31 mouse cellular contexts compared by ENCODE assay signal in genomic region chr10:5177446-5178015, GRCm38 (mm10).
DNase-seq lines count a peak whose midpoint lies in the region; ATAC-seq and TF ChIP-seq lines count a peak whose summit lies in the region.
"Had no signal": no experiment of that assay in that cellular context is flagged by ENCODE, and none has a peak within 500 bp of the region (broad histone marks: within the 10 kb centered on the region; RNA-seq: fewer than 3 reads in every experiment).

No protein-coding gene starts in this region.

- no peaks in the 10 kb centered on the region for H3K79me2 ChIP-seq in C2C12 (ENCODE audit: control insufficient read depth, insufficient read depth)

- TF ChIP-seq CTCF in lung, embryonic 14.5 days (IDR thresholded peaks at IDR 0.05; ENCODE audit: low read depth): no peak
- TF ChIP-seq CTCF in C2C12 (IDR thresholded peaks at IDR 0.05; ENCODE audit: control insufficient read depth, insufficient read depth, insufficient read length): no peak

- no peaks in the 10 kb centered on the region for H3K4me1 ChIP-seq in lung, embryonic 14.5 days (ENCODE audit: insufficient read depth)
- H3K4me1 ChIP-seq in forebrain, embryonic 15.5 days: no peaks in the 10 kb centered on the region
- H3K4me1 ChIP-seq: embryonic facial prominence, embryonic 12.5 days; limb, embryonic 10.5 days; limb, embryonic 15.5 days; liver, embryonic 13.5 days; neural tube, embryonic 15.5 days had no signal

- ATAC-seq in lung, embryonic 14.5 days (ENCODE audit: insufficient read depth): no peak
- no peak for ATAC-seq in forebrain, embryonic 15.5 days (replicated peaks)
- ATAC-seq: forebrain, postnatal 0 days; intestine, embryonic 16.5 days had no signal

- no peaks in the 10 kb centered on the region for H3K9me3 ChIP-seq in lung, embryonic 14.5 days (ENCODE audit: low read depth, low read length)
- no peaks in the 10 kb centered on the region for H3K9me3 ChIP-seq in forebrain, embryonic 15.5 days
- H3K9me3 ChIP-seq: embryonic facial prominence, embryonic 12.5 days; G1E; heart, embryonic 15.5 days; limb, embryonic 10.5 days; limb, embryonic 15.5 days; liver, embryonic 13.5 days; neural tube, embryonic 15.5 days had no signal

- no peaks in the 10 kb centered on the region for H3K27me3 ChIP-seq in lung, embryonic 14.5 days (ENCODE audit: insufficient read depth, low read length)
- H3K27me3 ChIP-seq in C2C12 (ENCODE audit: control insufficient read depth, insufficient read depth, insufficient read length): no peaks in the 10 kb centered on the region
- H3K27me3 ChIP-seq in forebrain, embryonic 15.5 days: no peaks in the 10 kb centered on the region
- H3K27me3 ChIP-seq: embryonic facial prominence, embryonic 12.5 days; heart, embryonic 15.5 days; limb, embryonic 15.5 days; liver, embryonic 13.5 days; neural tube, embryonic 15.5 days had no signal

- no peak overlapping the region for H3K27ac ChIP-seq in lung, embryonic 14.5 days (ENCODE audit: low read depth)
- no peak overlapping the region for H3K27ac ChIP-seq in forebrain, embryonic 15.5 days (replicated peaks)
- H3K27ac ChIP-seq: embryonic facial prominence, embryonic 12.5 days; heart, embryonic 15.5 days; kidney, postnatal 0 days; limb, embryonic 10.5 days; limb, embryonic 15.5 days; liver, embryonic 13.5 days; macrophage; neural tube, embryonic 15.5 days had no signal

- peak overlapping the region; percentile 37 for H3ac ChIP-seq in C2C12 (ENCODE audit: control insufficient read depth, insufficient read length, low read depth)

- no peak overlapping the region for H3K9ac ChIP-seq in lung, embryonic 14.5 days
- H3K9ac ChIP-seq in forebrain, embryonic 15.5 days (replicated peaks): no peak overlapping the region
- H3K9ac ChIP-seq: embryonic facial prominence, embryonic 12.5 days; forebrain, postnatal 0 days; heart, embryonic 15.5 days; limb, embryonic 15.5 days; liver, embryonic 13.5 days; neural tube, embryonic 15.5 days had no signal

- H3K4me3 ChIP-seq in lung, embryonic 14.5 days (ENCODE audit: low read depth, low read length): no peak overlapping the region
- H3K4me3 ChIP-seq in C2C12 (ENCODE audit: insufficient read depth, poor library complexity, severe bottlenecking): no peak overlapping the region
- H3K4me3 ChIP-seq in forebrain, embryonic 15.5 days: no peak overlapping the region
- H3K4me3 ChIP-seq: embryonic facial prominence, embryonic 12.5 days; erythroblast, embryonic 14.5 days; heart, embryonic 15.5 days; limb, embryonic 10.5 days; limb, embryonic 15.5 days; liver, embryonic 13.5 days; neural tube, embryonic 15.5 days had no signal

- DNase-seq in gastrocnemius, adult 18-20 months (ENCODE audit: low spot score): peak; percentile 48
- no peak for DNase-seq in gastrocnemius, postnatal 4 days (ENCODE audit: low spot score in 2 of 2)
- DNase-seq in lung, embryonic 14.5 days: peak; percentile 13
- no peak for DNase-seq in lung, adult 18-20 months
- peak; percentile 16 for DNase-seq in mesoderm, embryonic 11.5 days (ENCODE audit: low read depth, low spot score)
- no peak for DNase-seq in kidney, postnatal 14 days
- DNase-seq: cerebellum, adult 8-10 months; cerebellum, postnatal 36 days; forebrain, postnatal 0 days; gastrocnemius, postnatal 25 days; kidney, adult 8-10 months; layer of hippocampus, postnatal 36 days; liver, embryonic 13.5 days; lung, adult 2 months; midbrain, embryonic 14.5 days; right cerebral cortex, postnatal 25 days; spleen, adult 18-20 months; thymus, adult 18-20 months; thymus, postnatal 25 days had no signal

- no peak overlapping the region for H3K4me2 ChIP-seq in lung, embryonic 14.5 days
- no peak overlapping the region for H3K4me2 ChIP-seq in forebrain, embryonic 15.5 days (replicated peaks)
- H3K4me2 ChIP-seq: embryonic facial prominence, embryonic 12.5 days; heart, embryonic 15.5 days; limb, embryonic 15.5 days; liver, embryonic 13.5 days; neural tube, embryonic 15.5 days had no signal

- no peaks in the 10 kb centered on the region for H3K36me3 ChIP-seq in lung, embryonic 14.5 days (ENCODE audit: insufficient read depth)
- peaks cover 20% of the 10 kb centered on the region for H3K36me3 ChIP-seq in C2C12 (ENCODE audit: control insufficient read depth, insufficient read depth)
- H3K36me3 ChIP-seq in forebrain, embryonic 15.5 days: no peaks in the 10 kb centered on the region
- H3K36me3 ChIP-seq: embryonic facial prominence, embryonic 12.5 days; limb, embryonic 10.5 days; limb, embryonic 15.5 days had no signal

- WGBS in lung, embryonic 14.5 days: 46% methylated on average over 9 of the region's 9 CpGs
- WGBS in forebrain, embryonic 15.5 days: 81% methylated on average over 9 of the region's 9 CpGs

- H3K79me3 ChIP-seq in C2C12 (ENCODE audit: low read depth): no peaks in the 10 kb centered on the region

TF ChIP-seq in C2C12, 6 proteins besides CTCF, POLR2A, EP300 and RAD21:
- peak; percentile 70 for TF ChIP-seq MAX (IDR thresholded peaks at IDR 0.05)
- no peak for TF ChIP-seq USF1 (IDR thresholded peaks at IDR 0.05; ENCODE audit: low read depth)

Comparison
In these comparisons a context has a peak if more than half of its experiments do, and no peak if none do; other contexts are left out.
1. DNase-seq: peak in gastrocnemius, adult 18-20 months (single experiment), lung, embryonic 14.5 days (single experiment) and mesoderm, embryonic 11.5 days (single experiment); none in gastrocnemius, postnatal 4 days (0 of 2), lung, adult 18-20 months (0 of 2) and kidney, postnatal 14 days (single experiment).